ENCODE assay signal across 30 mouse cellular contexts in the genomic region with DNA sequence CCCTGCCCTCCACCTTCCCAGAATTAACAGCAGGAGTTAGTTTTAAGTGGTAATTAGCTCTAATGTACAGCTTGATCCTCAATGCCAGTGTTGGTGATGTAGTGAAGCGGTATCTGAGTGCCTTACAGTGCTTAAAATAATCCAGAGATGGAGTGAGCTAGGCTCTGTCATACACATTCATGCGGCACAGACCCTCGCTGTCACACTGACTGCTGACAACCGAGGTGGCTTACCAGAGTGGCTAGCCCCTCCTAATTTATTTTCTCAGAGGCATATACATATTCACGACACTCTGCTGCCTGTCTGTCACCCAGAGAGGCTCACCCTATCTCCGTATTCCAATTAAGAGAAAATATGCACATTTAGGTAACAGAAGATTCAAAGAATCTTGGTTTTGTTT.
DNase-seq lines count a peak whose midpoint lies in the region; ATAC-seq and TF ChIP-seq lines count a peak whose summit lies in the region.
"Had no signal": no experiment of that assay in that cellular context is flagged by ENCODE, and none has a peak within 500 bp of the region (broad histone marks: within the 10 kb centered on the region; RNA-seq: fewer than 3 reads in every experiment).

No protein-coding gene starts in this region.

- ATAC-seq in forebrain, embryonic 12.5 days (ENCODE audit: low FRiP score): peak; percentile 86
- no peak for ATAC-seq in forebrain, embryonic 11.5 days (replicated peaks; ENCODE audit: low FRiP score)
- ATAC-seq in hindbrain, postnatal 0 days: 0 out of 2 replicates have a peak, but pooled peaks have one; percentile 51
- no peak for ATAC-seq in hindbrain, embryonic 11.5 days (ENCODE audit: low FRiP score)
- peak; percentile 93 for ATAC-seq in forebrain, embryonic 15.5 days (replicated peaks)
- peak; percentile 62 for ATAC-seq in midbrain, embryonic 15.5 days (replicated peaks)
- ATAC-seq: activated CD4-positive, CD25-positive, alpha-beta regulatory T cell, adult 4 months had no signal

- H3K27me3 ChIP-seq in forebrain, embryonic 12.5 days: no peaks in the 10 kb centered on the region
- no peaks in the 10 kb centered on the region for H3K27me3 ChIP-seq in forebrain, embryonic 11.5 days (ENCODE audit: control insufficient read depth, insufficient read depth, low read length)
- H3K27me3 ChIP-seq in hindbrain, postnatal 0 days (ENCODE audit: insufficient read depth, low read length): no peaks in the 10 kb centered on the region
- H3K27me3 ChIP-seq in hindbrain, embryonic 11.5 days (ENCODE audit: control insufficient read depth, insufficient read depth, low read length): no peaks in the 10 kb centered on the region
- no peaks in the 10 kb centered on the region for H3K27me3 ChIP-seq in forebrain, embryonic 15.5 days
- no peaks in the 10 kb centered on the region for H3K27me3 ChIP-seq in midbrain, embryonic 15.5 days (replicated peaks)
- H3K27me3 ChIP-seq: CH12.LX; heart, embryonic 13.5 days; limb, embryonic 13.5 days; lung, embryonic 15.5 days; neural tube, embryonic 15.5 days had no signal

- no peak overlapping the region for H3K9ac ChIP-seq in forebrain, embryonic 12.5 days
- no peak overlapping the region for H3K9ac ChIP-seq in forebrain, embryonic 11.5 days (ENCODE audit: low read length)
- no peak overlapping the region for H3K9ac ChIP-seq in hindbrain, postnatal 0 days (replicated peaks; ENCODE audit: low read length)
- no peak overlapping the region for H3K9ac ChIP-seq in hindbrain, embryonic 11.5 days (ENCODE audit: low read depth, low read length)
- H3K9ac ChIP-seq in forebrain, embryonic 15.5 days (replicated peaks): no peak overlapping the region
- no peak overlapping the region for H3K9ac ChIP-seq in midbrain, embryonic 15.5 days
- H3K9ac ChIP-seq: heart, embryonic 13.5 days; limb, embryonic 13.5 days; lung, embryonic 15.5 days; neural tube, embryonic 15.5 days had no signal

- peaks cover 27% of the 10 kb centered on the region for H3K4me1 ChIP-seq in forebrain, embryonic 12.5 days
- peaks cover 5% of the 10 kb centered on the region; the same call in 1 of the 2 replicates for H3K4me1 ChIP-seq in forebrain, embryonic 11.5 days (replicated peaks; ENCODE audit: control insufficient read depth, insufficient read depth, low read length)
- no peaks in the 10 kb centered on the region for H3K4me1 ChIP-seq in hindbrain, postnatal 0 days (ENCODE audit: insufficient read depth, low read length)
- no peaks in the 10 kb centered on the region for H3K4me1 ChIP-seq in hindbrain, embryonic 11.5 days (replicated peaks; ENCODE audit: control insufficient read depth, insufficient read depth, low read length)
- peaks cover 36% of the 10 kb centered on the region for H3K4me1 ChIP-seq in forebrain, embryonic 15.5 days
- peaks cover 21% of the 10 kb centered on the region for H3K4me1 ChIP-seq in midbrain, embryonic 15.5 days
- H3K4me1 ChIP-seq: lung, embryonic 15.5 days; neural tube, embryonic 15.5 days had no signal

- no peak overlapping the region for H3K4me3 ChIP-seq in forebrain, embryonic 12.5 days (replicated peaks)
- H3K4me3 ChIP-seq in forebrain, embryonic 11.5 days (ENCODE audit: low read depth, low read length): no peak overlapping the region
- H3K4me3 ChIP-seq in hindbrain, postnatal 0 days (ENCODE audit: low read length): no peak overlapping the region
- H3K4me3 ChIP-seq in hindbrain, embryonic 11.5 days (ENCODE audit: low read depth, low read length): no peak overlapping the region
- no peak overlapping the region for H3K4me3 ChIP-seq in forebrain, embryonic 15.5 days
- no peak overlapping the region for H3K4me3 ChIP-seq in midbrain, embryonic 15.5 days
- H3K4me3 ChIP-seq: gastrocnemius, adult 2 months; heart, embryonic 13.5 days; hindbrain, embryonic 10.5 days; limb, embryonic 13.5 days; lung, embryonic 15.5 days; neural tube, embryonic 15.5 days had no signal

- 0 out of 2 replicates have a peak overlapping the region, but pooled peaks have one; percentile 25 for H3K27ac ChIP-seq in forebrain, embryonic 12.5 days
- H3K27ac ChIP-seq in forebrain, embryonic 11.5 days (ENCODE audit: low read depth, low read length): no peak overlapping the region
- no peak overlapping the region for H3K27ac ChIP-seq in hindbrain, postnatal 0 days
- H3K27ac ChIP-seq in hindbrain, embryonic 11.5 days (ENCODE audit: low read depth, low read length): no peak overlapping the region
- H3K27ac ChIP-seq in forebrain, embryonic 15.5 days (replicated peaks): peak overlapping the region; percentile 87
- 0 out of 2 replicates have a peak overlapping the region, but pooled peaks have one; percentile 41 for H3K27ac ChIP-seq in midbrain, embryonic 15.5 days
- H3K27ac ChIP-seq: gastrocnemius, adult 2 months; heart, embryonic 13.5 days; hindbrain, embryonic 10.5 days; limb, embryonic 13.5 days; lung, embryonic 15.5 days; neural tube, embryonic 15.5 days; stomach, postnatal 0 days had no signal

- 61% methylated on average over 6 of the region's 6 CpGs for WGBS in forebrain, embryonic 12.5 days
- WGBS in forebrain, embryonic 11.5 days: 69% methylated on average over 6 of the region's 6 CpGs
- WGBS in hindbrain, postnatal 0 days: 48% methylated on average over 6 of the region's 6 CpGs
- WGBS in hindbrain, embryonic 11.5 days: 62% methylated on average over 6 of the region's 6 CpGs
- 14% methylated on average over 6 of the region's 6 CpGs for WGBS in forebrain, embryonic 15.5 days
- WGBS in midbrain, embryonic 15.5 days: 27% methylated on average over 6 of the region's 6 CpGs

- TF ChIP-seq CTCF in hindbrain, postnatal 0 days (IDR thresholded peaks at IDR 0.05; ENCODE audit: low read depth): no peak

- no peaks in the 10 kb centered on the region for H3K36me3 ChIP-seq in forebrain, embryonic 12.5 days (replicated peaks)
- no peaks in the 10 kb centered on the region for H3K36me3 ChIP-seq in forebrain, embryonic 11.5 days (ENCODE audit: control insufficient read depth, insufficient read depth, low read length)
- H3K36me3 ChIP-seq in hindbrain, postnatal 0 days (ENCODE audit: insufficient read depth, low read length): no peaks in the 10 kb centered on the region
- no peaks in the 10 kb centered on the region for H3K36me3 ChIP-seq in hindbrain, embryonic 11.5 days (ENCODE audit: control insufficient read depth, insufficient read depth, low read length)
- no peaks in the 10 kb centered on the region for H3K36me3 ChIP-seq in forebrain, embryonic 15.5 days
- H3K36me3 ChIP-seq in midbrain, embryonic 15.5 days (replicated peaks): no peaks in the 10 kb centered on the region
- H3K36me3 ChIP-seq: heart, embryonic 13.5 days; hindbrain, embryonic 10.5 days; limb, embryonic 13.5 days; lung, embryonic 15.5 days; neural tube, embryonic 15.5 days had no signal

- no peaks in the 10 kb centered on the region for H3K9me3 ChIP-seq in forebrain, embryonic 12.5 days
- H3K9me3 ChIP-seq in forebrain, embryonic 11.5 days (ENCODE audit: control insufficient read depth, low read length): no peaks in the 10 kb centered on the region
- no peaks in the 10 kb centered on the region for H3K9me3 ChIP-seq in hindbrain, postnatal 0 days (ENCODE audit: low read length)
- H3K9me3 ChIP-seq in hindbrain, embryonic 11.5 days (ENCODE audit: control insufficient read depth, low read length): no peaks in the 10 kb centered on the region
- H3K9me3 ChIP-seq in forebrain, embryonic 15.5 days: no peaks in the 10 kb centered on the region
- no peaks in the 10 kb centered on the region for H3K9me3 ChIP-seq in midbrain, embryonic 15.5 days
- H3K9me3 ChIP-seq: heart, embryonic 13.5 days; hindbrain, embryonic 10.5 days; limb, embryonic 13.5 days; lung, embryonic 15.5 days; neural tube, embryonic 15.5 days had no signal

- H3K4me2 ChIP-seq in forebrain, embryonic 12.5 days: no peak overlapping the region
- no peak overlapping the region for H3K4me2 ChIP-seq in forebrain, embryonic 11.5 days (ENCODE audit: low read depth, low read length, severe bottlenecking)
- H3K4me2 ChIP-seq in hindbrain, postnatal 0 days (ENCODE audit: low read depth, low read length): no peak overlapping the region
- no peak overlapping the region for H3K4me2 ChIP-seq in hindbrain, embryonic 11.5 days (replicated peaks; ENCODE audit: low read depth, low read length)
- H3K4me2 ChIP-seq in forebrain, embryonic 15.5 days (replicated peaks): no peak overlapping the region
- no peak overlapping the region for H3K4me2 ChIP-seq in midbrain, embryonic 15.5 days
- H3K4me2 ChIP-seq: heart, embryonic 13.5 days; limb, embryonic 13.5 days; liver, embryonic 11.5 days; lung, embryonic 15.5 days; neural tube, embryonic 15.5 days had no signal

- no peak for DNase-seq in forebrain, embryonic 11.5 days (ENCODE audit: low spot score)
- DNase-seq in hindbrain, postnatal 0 days (ENCODE audit: low spot score): no peak
- no peak for DNase-seq in hindbrain, embryonic 11.5 days (ENCODE audit: low spot score)
- no peak for DNase-seq in kidney, adult 18-20 months
- no peak for DNase-seq in adrenal gland, adult 8-10 months
- DNase-seq: adrenal gland, adult 2 months; cerebellum, adult 8-10 months; cerebellum, postnatal 25 days; gastrocnemius, adult 2 months; gastrocnemius, postnatal 36 days; heart, postnatal 10 days; kidney, adult 2 months; kidney, postnatal 36 days; lung, postnatal 36 days; retina, postnatal 1 day; right cerebral cortex, postnatal 25 days; thymus, adult 18-20 months; thymus, postnatal 25 days had no signal

Comparison
In these comparisons a context has a peak if more than half of its experiments do, and no peak if none do; other contexts are left out.
1. ATAC-seq: peak in forebrain, embryonic 12.5 days (single experiment), hindbrain, postnatal 0 days (single experiment), forebrain, embryonic 15.5 days (single experiment) and midbrain, embryonic 15.5 days (single experiment); none in forebrain, embryonic 11.5 days (single experiment) and hindbrain, embryonic 11.5 days (single experiment).
2. H3K27ac ChIP-seq: peak in forebrain, embryonic 12.5 days (single experiment), forebrain, embryonic 15.5 days (single experiment) and midbrain, embryonic 15.5 days (single experiment); none in forebrain, embryonic 11.5 days (single experiment), hindbrain, postnatal 0 days (single experiment) and hindbrain, embryonic 11.5 days (single experiment).